Mouse (Mus musculus): Measurements from ENCODE around the gene Ehf. TPM values are rescaled to one million over a fixed set of nuclear protein-coding genes. Genes with fewer than 3 reads are reported as not detected.

Ehf gene
- polyA plus RNA-seq, 1 experiment from 2014 or later, result 23.5 TPM

DNA sequence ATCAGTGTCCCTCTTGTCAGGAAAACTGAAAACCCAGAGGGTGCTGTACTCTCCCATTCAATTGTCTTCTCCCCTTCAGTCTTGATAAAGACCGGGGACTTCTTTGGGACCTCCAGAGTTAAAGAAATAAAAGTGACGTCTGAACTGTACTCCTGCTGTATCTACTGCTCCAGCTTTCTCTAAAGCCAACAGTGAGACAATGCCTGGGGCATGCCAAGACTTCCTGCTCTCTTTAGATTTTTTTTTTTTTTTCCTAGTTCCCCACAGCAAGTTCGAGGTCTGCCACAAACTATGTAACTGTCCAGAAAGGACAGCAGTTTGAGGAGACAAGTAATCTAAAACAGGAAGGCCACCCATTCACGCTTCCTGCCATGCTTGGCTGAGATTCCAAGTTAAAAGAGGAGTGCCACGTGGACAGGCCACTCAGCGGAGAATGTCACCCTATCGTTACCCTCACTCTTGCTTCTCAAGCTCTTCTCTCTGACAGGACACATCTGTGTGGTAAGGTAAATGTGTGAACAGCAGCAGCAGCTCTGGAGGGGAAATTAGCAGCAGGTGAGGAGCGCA lies 20.8 kb downstream of the Ehf start:
- no peak overlapping the region; the same call in 1 of the 2 replicates for H3K4me2 ChIP-seq (ENCODE audit: low read length)
- no peak overlapping the region for H3K4me3 ChIP-seq (replicated peaks; ENCODE audit: low read depth, low read length)
- H3K27ac ChIP-seq, result no peak overlapping the region; the same call in 1 of the 2 replicates
- 35% methylated on average over 8 of the region's 8 CpGs for WGBS
- no peak for TF ChIP-seq CTCF (IDR thresholded peaks at IDR 0.05; ENCODE audit: low read depth)
- H3K36me3 ChIP-seq (ENCODE audit: insufficient read depth, low read length), result no peaks in the 10 kb centered on the region
- H3K9me3 ChIP-seq (replicated peaks; ENCODE audit: low read length), result no peaks in the 10 kb centered on the region
- no peaks in the 10 kb centered on the region for H3K27me3 ChIP-seq (ENCODE audit: insufficient read depth, low read length)
- no peak for ATAC-seq (replicated peaks; ENCODE audit: low FRiP score, low read depth)
- H3K9ac ChIP-seq (ENCODE audit: low read depth, low read length), result no peak overlapping the region
- peaks cover 9% of the 10 kb centered on the region; the same call in 1 of the 2 replicates for H3K4me1 ChIP-seq (replicated peaks; ENCODE audit: insufficient read depth, low read length)
- DNase-seq (ENCODE audit: low spot score), result no peak

DNA sequence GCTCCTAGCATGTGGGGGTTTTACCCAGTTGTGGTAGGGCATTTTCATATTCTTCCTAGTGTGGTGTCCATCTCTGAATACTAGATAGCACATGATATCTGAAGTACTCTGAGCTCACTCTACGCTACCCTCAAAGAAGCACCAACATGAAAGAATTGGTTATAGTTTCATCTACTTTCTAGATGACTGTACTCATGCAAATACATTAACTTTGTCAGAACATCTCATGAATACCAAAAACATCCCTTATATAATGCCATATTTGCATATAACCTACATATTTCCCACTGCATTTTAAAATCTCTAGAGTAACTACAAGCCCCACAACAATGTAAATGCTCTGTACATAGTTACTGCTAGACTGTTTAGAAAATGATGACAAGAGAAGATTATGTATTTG lies 23.2 kb downstream of the Ehf start:
- 83% methylated on average over 1 of the region's 1 CpGs for WGBS
- H3K27ac ChIP-seq, result no peak overlapping the region

DNA sequence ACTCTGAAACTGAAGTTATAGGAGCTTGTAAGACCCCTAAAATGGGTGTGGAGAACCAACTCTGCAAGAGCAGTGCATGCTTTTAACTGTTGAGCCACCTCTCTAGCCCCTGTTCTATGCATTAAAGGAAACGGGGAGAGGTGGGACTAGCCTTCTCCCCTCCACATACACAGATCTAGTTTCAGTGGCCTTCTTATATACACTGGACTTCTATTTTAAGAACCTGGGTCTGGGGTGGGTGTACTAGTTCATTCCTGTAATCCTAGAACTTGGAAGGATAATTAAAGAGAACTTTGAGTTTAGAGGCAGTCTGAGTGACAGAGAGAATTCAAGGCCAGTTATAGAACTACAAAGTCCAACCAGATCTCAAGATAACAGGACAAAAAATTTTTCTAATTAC lies 24.6 kb downstream of the Ehf start:
- peak; percentile 43 for DNase-seq (ENCODE audit: low spot score)
- Histone ChIP-seq H3K27me3 (ENCODE audit: insufficient read depth, low read length) (no peaks in the 10 kb centered on the region), H3K4me2 (ENCODE audit: low read length) (no peak overlapping the region), H3K4me3 (replicated peaks; ENCODE audit: low read depth, low read length) (no peak overlapping the region), H3K9me3 (replicated peaks; ENCODE audit: low read length) (no peaks in the 10 kb centered on the region), H3K4me1 (replicated peaks; ENCODE audit: insufficient read depth, low read length) (peaks cover 4% of the 10 kb centered on the region; the same call in 1 of the 2 replicates), H3K9ac (ENCODE audit: low read depth, low read length) (no peak overlapping the region), H3K36me3 (ENCODE audit: insufficient read depth, low read length) (no peaks in the 10 kb centered on the region), H3K27ac (no peak overlapping the region)
- no peak for TF ChIP-seq CTCF (IDR thresholded peaks at IDR 0.05; ENCODE audit: low read depth)
- 58% methylated on average over 1 of the region's 1 CpGs for WGBS
- no peak for ATAC-seq (replicated peaks; ENCODE audit: low FRiP score, low read depth)

More for the DNA sequence above, 23.2 kb downstream of the Ehf start:
- H3K27me3 ChIP-seq (ENCODE audit: insufficient read depth, low read length), result no peaks in the 10 kb centered on the region
- no peak overlapping the region for H3K4me3 ChIP-seq (replicated peaks; ENCODE audit: low read depth, low read length)
- no peaks in the 10 kb centered on the region for H3K9me3 ChIP-seq (replicated peaks; ENCODE audit: low read length)
- no peak for TF ChIP-seq CTCF (IDR thresholded peaks at IDR 0.05; ENCODE audit: low read depth)
- peaks cover 4% of the 10 kb centered on the region; the same call in 1 of the 2 replicates for H3K4me1 ChIP-seq (replicated peaks; ENCODE audit: insufficient read depth, low read length)
- no peak overlapping the region for H3K9ac ChIP-seq (ENCODE audit: low read depth, low read length)
- H3K4me2 ChIP-seq (ENCODE audit: low read length), result no peak overlapping the region
- DNase-seq (ENCODE audit: low spot score) (no peak), ATAC-seq (replicated peaks; ENCODE audit: low FRiP score, low read depth) (no peak)
- H3K36me3 ChIP-seq (ENCODE audit: insufficient read depth, low read length), result no peaks in the 10 kb centered on the region

DNA sequence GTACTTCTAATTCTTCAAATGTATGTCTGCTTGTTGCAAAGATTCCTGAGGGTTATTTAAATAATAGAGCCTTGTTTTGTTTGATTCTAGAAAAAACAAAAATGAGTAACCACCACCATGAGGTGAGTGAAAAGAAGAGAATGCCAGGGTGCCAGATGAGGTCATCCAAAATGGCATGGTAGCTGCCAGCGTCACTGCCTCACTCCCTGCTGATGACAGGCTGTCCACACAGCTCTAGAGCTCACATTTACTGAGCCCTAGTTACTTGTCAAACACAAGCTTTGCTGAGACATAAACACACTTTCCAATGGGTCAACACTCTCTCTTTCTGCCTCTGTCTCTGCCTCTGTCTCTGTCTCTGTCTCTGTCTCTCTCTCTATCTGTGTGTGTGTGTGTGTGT lies 25.3 kb downstream of the Ehf start:
- H3K9me3 ChIP-seq (replicated peaks; ENCODE audit: low read length), result no peaks in the 10 kb centered on the region
- no peaks in the 10 kb centered on the region for H3K27me3 ChIP-seq (ENCODE audit: insufficient read depth, low read length)
- ATAC-seq (replicated peaks; ENCODE audit: low FRiP score, low read depth) (no peak), DNase-seq (ENCODE audit: low spot score) (no peak)
- TF ChIP-seq CTCF (IDR thresholded peaks at IDR 0.05; ENCODE audit: low read depth), result no peak
- no peak overlapping the region for H3K9ac ChIP-seq (ENCODE audit: low read depth, low read length)
- H3K36me3 ChIP-seq (ENCODE audit: insufficient read depth, low read length), result no peaks in the 10 kb centered on the region
- H3K27ac ChIP-seq, result no peak overlapping the region
- H3K4me1 ChIP-seq (replicated peaks; ENCODE audit: insufficient read depth, low read length), result peaks cover 4% of the 10 kb centered on the region; the same call in 1 of the 2 replicates
- H3K4me2 ChIP-seq (ENCODE audit: low read length), result no peak overlapping the region
- WGBS, result 67% methylated on average over 1 of the region's 1 CpGs
- no peak overlapping the region for H3K4me3 ChIP-seq (replicated peaks; ENCODE audit: low read depth, low read length)

DNA sequence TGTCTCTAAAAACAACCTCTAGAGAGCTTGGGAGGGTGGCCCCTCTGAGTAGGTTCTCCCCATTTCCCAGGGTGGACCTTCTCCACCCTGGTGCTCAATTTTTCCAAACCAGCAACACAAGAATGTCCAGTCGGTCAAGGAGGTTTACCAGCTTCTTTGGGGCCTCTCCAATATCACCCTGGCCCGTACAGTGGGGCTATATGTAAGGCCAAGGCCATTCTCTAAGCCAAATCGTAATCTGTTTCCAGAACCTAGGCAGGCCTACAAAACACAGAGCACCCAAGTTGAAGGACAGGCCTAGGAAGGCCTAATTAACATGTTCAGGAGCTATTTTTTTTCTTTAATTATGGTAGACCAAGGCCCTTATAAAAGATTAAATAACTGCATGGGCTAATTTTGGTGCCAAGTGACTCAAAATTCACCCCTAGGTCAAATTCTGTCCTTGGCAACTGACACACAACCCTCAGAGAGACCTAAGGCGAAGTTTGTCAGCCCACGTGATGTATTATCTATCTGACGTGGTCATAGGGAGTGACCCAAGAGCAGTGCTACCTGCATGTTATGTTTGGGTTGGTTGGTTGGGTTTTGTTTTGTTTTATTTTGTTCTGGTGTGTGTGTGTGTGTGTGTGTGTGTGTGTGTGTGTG lies 27.6 kb downstream of the Ehf start:
- Histone ChIP-seq H3K4me2 (ENCODE audit: low read length) (no peak overlapping the region), H3K27ac (no peak overlapping the region), H3K4me1 (replicated peaks; ENCODE audit: insufficient read depth, low read length) (no peaks in the 10 kb centered on the region), H3K36me3 (ENCODE audit: insufficient read depth, low read length) (no peaks in the 10 kb centered on the region), H3K9me3 (replicated peaks; ENCODE audit: low read length) (no peaks in the 10 kb centered on the region), H3K9ac (ENCODE audit: low read depth, low read length) (no peak overlapping the region), H3K4me3 (replicated peaks; ENCODE audit: low read depth, low read length) (no peak overlapping the region), H3K27me3 (ENCODE audit: insufficient read depth, low read length) (no peaks in the 10 kb centered on the region)
- ATAC-seq (replicated peaks; ENCODE audit: low FRiP score, low read depth), result no peak
- 85% methylated on average over 6 of the region's 6 CpGs for WGBS
- TF ChIP-seq CTCF (IDR thresholded peaks at IDR 0.05; ENCODE audit: low read depth), result no peak
- no peak for DNase-seq (ENCODE audit: low spot score)

DNA sequence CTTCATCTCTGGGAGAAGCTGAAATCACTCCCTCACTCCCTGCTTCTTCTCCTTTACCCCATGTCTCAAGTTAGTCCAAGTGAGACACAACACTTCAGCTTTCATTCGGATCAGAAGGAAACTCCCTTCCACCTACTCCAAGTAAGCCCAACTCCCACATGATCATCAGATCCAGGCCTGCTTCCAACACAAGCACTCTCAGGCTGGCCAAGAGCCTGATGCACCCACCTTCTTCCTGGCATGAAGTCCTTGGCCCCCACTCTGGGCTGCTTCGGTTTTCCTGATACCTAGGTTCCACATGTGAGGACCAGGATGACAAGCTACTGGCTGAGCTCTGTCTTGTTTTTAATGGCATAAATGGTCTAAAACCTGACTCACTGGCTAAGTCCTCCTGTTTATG lies 28.3 kb downstream of the Ehf start:
- TF ChIP-seq CTCF (IDR thresholded peaks at IDR 0.05; ENCODE audit: low read depth), result no peak
- Histone ChIP-seq H3K4me3 (replicated peaks; ENCODE audit: low read depth, low read length) (no peak overlapping the region), H3K27me3 (ENCODE audit: insufficient read depth, low read length) (no peaks in the 10 kb centered on the region), H3K4me2 (ENCODE audit: low read length) (no peak overlapping the region), H3K9me3 (replicated peaks; ENCODE audit: low read length) (no peaks in the 10 kb centered on the region), H3K36me3 (ENCODE audit: insufficient read depth, low read length) (no peaks in the 10 kb centered on the region), H3K4me1 (replicated peaks; ENCODE audit: insufficient read depth, low read length) (no peaks in the 10 kb centered on the region), H3K9ac (ENCODE audit: low read depth, low read length) (no peak overlapping the region), H3K27ac (no peak overlapping the region)
- WGBS, result 30% methylated on average over 2 of the region's 2 CpGs
- no peak for ATAC-seq (replicated peaks; ENCODE audit: low FRiP score, low read depth)
- DNase-seq (ENCODE audit: low spot score), result peak; percentile 37
